Mouse (Mus musculus) Muller cell, postnatal 12 days (primary cell): ENCODE measurements around the gene Gpx3.
"Not testable (repeated sequence)": the region's sequence is repeated elsewhere in the genome, so short reads cannot be mapped to it uniquely, and the experiment has no call there.

ENCODE experiments used
- DNase-seq: peaks from one replicate; pipeline ENCODE4 v3.0.0-alpha.2; 2015; ENCODE audit errors: inconsistent ontology term

Gpx3 gene

GRCm38 (mm10) chr11:54881051-54881474, 21.2 kb upstream of the Gpx3 start:
- peak; percentile 74 for DNase-seq

- DNase-seq = peak; percentile 91
Measured at GRCm38 (mm10) chr11:54882671-54883070, 19.6 kb upstream of the Gpx3 start.

- no peak for DNase-seq
Measured at GRCm38 (mm10) chr11:54884197-54884828, 17.9 kb upstream of the Gpx3 start.

DNA sequence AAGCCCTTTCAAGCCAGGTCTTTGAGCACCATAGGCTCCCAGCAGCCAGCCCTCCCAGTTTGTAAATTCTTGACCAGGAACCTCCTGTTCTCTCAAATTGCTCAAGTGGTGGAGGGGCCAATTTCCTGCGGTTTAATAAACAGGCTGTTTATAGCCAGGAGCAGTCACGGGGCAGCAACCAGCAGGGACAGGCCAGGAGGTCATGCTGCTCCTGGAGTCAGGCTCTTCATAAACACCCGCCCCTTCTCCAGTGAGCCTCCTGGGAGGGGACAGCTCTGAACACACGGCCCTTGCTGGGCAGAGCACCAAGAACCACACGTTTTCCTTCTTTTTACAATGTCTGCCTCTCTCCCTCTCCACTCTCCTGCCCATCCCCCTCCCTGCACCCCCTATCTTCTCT, 17.3 kb upstream of the Gpx3 start:
- no peak for DNase-seq

GRCm38 (mm10) chr11:54885406-54885805, 16.8 kb upstream of the Gpx3 start:
- DNase-seq = no peak

- no peak for DNase-seq
Measured at GRCm38 (mm10) chr11:54887927-54888326, 14.3 kb upstream of the Gpx3 start.

DNA sequence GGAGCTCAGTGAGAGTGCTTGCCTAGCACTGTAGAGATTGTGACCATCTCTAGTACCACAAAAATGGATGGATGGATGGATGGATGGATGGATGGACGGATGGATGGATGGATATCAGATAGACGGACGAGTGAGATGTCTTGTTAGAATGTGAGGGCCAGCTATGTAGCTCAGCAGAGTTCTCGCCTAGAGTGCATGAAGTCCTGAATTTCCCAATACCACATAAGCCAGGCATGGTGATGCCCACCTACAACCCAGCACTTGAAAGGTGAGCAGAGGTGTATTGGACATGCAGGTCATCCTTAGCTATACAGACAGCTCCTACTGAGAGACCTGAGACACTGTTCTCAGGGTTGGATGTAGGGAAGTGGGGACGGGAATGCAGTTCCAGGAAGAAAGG, 10.9 kb upstream of the Gpx3 start:
- DNase-seq = no peak

DNA sequence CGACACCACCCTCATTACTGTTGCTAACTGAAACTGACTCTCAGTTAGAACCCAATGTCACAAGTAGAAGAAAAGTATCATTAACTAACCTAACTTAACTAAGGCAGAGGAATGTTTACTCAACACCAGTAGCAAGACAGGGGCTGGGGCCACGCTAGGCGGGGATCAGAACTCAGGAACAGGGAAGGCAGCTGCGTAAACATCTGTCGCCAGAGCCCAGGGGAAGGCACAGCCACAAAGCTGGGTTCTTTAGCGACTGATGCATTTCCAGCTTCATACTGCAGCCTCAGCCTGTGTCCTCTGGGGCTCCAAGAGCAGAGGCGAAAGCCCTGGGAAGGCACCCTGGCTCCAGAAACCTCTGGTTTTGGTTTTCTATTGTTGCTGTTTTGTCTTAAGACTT, 10.2 kb upstream of the Gpx3 start:
- DNase-seq = no peak

- no peak for DNase-seq
Measured at GRCm38 (mm10) chr11:54894589-54894988, 7.7 kb upstream of the Gpx3 start.

DNA sequence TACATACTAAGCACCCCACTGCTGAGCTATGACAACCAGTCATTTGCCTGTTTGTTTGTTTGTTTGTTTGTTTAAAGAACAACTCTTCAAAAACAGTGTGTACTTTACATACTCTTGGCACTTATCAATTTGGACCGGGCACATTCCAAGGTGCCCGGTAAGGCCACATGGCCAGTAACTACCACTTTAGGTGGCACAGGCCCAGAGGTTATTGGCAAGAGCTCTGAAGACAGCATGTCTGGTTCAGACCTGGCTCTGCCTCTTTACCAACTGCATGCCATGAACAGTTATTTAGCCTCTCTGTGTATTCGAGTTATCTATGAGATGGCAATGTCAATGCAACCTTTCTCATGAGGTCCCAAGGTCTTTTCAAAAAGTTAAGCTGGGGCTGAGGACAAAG, 5.6 kb upstream of the Gpx3 start:
- DNase-seq = not testable (repeated sequence)

- no peak for DNase-seq
Measured at GRCm38 (mm10) chr11:54897470-54897869, 4.8 kb upstream of the Gpx3 start.

DNA sequence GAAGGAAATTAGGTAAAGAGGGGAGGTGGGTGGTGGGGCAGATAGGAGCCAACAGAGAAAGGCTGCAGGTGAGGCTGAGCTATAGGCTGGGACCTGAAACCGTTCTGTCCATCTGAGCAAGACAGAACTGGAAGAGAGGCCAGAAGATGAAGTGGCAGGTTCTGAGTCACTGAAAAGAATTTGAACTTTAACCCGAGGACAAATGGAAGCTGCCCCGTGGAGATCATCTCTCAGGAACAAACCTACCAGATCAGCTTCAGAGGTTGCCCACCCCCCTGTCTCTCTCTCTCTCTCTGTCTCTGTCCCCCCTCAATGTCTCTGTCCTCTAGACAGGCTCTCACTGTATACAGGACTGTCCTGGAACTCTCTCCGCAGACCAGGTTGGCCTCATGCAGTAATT, 2.6 kb upstream of the Gpx3 start:
- no peak for DNase-seq

GRCm38 (mm10) chr11:54903339-54903738, 1.1 kb downstream of the Gpx3 start:
- no peak for DNase-seq

DNA sequence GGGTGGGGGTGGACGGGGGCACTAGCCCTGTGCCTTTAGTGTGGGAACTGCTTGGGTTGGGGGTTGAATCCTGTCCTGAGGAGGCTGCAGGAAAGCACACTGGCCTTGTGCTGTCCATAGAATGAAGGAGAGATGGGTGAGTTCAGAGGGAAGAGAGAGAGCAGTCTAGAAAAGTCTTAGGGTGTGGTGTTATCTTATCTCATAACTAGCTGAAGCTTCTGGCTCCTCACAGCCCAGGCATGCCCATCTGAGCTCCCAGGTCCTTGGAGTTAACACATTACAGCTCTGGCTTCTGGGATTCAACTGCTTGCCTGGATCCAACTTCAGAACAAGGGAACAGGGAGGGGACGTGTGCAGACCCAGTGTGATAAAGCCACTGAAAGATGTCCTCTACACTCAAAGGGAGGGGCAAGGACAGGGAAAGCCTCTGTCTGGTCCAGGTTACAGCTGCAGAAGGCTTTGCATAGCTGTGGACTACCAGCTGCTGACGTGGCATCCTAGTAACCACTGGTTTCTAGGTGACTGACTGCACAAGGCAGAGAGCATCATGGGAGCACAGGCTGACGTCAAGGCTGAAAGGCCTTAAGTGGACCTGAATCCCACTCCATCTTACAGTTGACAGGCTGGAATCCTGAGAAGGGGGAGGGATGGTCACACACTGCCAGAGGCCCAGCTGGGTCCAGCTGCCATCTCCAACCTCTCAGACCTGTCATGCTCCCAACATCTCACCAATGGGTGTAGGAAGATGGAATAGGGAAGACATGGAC, 1.9 kb downstream of the Gpx3 start:
- no peak for DNase-seq

- DNase-seq = no peak
Measured at GRCm38 (mm10) chr11:54905086-54905485, 2.8 kb downstream of the Gpx3 start.

DNA sequence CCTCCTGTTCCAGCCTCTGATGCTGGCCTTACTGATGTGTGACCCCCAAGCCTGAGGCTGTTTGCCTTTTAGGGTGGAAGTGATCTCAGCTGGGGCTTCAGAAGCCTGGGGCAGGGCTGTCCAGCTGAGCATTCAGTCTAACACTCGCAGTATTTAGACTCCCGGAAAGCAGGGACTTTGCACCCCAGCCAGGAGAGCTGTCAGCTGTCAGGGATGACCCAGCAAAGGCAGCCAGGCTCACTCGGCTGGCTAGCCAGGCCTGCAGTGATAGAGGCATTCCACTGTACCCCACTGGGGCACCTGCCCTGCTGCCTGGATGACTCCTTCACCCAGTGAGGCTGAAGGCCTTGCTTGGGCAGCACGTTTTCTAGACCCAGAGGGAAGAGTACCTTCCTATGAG, 3.7 kb downstream of the Gpx3 start:
- no peak for DNase-seq

DNA sequence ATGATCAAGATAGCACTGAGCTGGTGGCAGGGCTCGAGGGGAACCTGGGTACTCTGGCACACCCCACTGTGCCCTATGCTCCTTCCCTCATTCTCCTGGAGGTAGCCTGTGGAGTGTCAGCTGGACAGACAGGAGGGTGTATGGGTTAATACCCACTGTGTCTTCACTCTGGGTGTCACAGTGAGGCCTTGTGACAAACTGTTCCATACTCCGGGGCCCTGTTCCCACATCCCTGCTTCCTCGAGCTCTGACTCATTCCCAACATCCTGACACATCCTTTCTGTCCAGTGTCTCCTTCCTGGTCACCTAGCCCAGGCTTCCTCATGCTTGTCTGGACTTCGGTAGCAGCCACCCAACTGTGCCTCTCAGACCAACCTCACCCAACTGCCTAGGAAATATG, 4.2 kb downstream of the Gpx3 start:
- no peak for DNase-seq

GRCm38 (mm10) chr11:54907259-54907658, 5.0 kb downstream of the Gpx3 start:
- DNase-seq = no peak

- no peak for DNase-seq
Measured at GRCm38 (mm10) chr11:54909273-54909672, 7.0 kb downstream of the Gpx3 start.

- no peak for DNase-seq
Measured at GRCm38 (mm10) chr11:54910081-54910665, 7.9 kb downstream of the Gpx3 start.

DNA sequence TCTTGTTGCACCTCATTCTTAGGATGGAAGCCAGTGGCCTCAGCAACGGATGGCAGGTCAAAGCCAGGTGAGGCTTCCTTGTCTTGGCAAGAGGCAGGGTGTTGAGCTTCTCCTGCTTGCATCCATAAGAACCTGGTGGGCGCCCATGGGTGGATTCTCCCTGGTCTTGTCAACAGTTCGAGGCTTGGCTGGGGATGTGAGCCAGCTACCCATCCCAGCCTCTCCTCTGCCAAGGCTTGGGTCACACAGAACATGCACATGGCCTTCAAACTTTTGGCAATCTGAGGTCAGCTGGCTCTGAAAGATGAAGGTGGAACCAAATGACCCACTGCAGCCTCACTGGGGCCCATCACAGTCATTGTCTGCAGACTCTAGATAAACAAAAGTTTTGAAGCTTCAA, 8.9 kb downstream of the Gpx3 start:
- DNase-seq = no peak

- DNase-seq = no peak
Measured at GRCm38 (mm10) chr11:54911671-54912502, 9.6 kb downstream of the Gpx3 start.
